Mouse (Mus musculus): Measurements from ENCODE around the gene Nell1.

The Nell1 gene

DNA sequence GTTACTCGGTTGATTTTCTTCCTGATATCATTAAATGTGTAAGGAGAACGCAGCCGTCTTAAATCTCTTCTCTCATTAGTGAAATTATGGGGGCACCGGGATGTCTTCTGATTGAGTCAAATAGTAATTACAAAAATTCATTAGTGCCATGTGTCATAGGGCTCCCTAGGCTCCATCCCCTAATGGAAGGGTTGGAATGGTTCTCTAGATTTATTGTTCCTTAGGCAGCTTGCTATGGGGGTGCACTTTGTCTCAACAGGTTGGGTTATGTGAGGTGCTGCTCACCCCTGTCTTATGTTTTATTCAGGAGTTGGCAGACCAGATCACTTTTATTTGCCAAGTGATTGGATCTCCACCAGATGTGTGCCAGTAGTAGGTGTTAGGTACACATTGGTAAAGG, 75.5 kb downstream of the Nell1 start:
- no peak for DNase-seq (ENCODE audit: low spot score in 2 of 2)

DNA sequence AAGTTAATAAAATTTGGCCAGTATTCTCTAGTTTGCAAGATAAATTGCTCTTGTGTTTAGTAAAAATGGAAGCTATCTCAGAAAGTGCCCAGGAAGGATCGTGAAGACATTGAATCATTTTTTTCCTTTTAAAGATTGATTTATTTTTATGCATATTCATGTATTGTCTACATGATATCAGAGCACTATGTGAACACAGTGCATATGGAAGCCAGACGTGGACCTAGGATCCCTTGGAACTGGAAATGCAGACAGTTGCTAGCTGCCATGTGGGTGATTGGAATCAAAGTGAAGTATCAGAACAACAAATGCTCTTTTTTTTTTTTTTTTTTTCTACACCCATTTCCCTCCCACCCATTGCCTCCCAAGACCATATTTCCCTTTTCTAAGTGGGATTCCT, 79.0 kb downstream of the Nell1 start:
- no peak for DNase-seq (ENCODE audit: low spot score in 2 of 2)

DNA sequence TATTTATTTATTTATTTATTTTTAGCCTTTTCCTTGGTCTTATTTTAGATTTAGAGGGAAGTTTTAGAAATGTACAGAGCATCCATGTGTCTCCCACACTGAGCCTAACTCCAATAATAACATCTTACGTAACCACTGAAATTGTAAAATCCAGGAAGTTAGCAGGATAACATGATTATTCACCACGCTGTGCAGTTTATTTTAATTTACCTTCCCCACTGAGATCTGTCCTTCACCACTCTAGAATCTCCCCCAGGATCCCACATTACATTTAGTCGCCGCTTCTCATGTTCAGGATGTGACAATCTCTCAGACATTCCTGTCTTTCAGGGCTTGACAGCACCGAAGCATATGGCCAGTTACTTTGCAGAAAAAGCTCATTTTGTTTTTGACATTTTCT, 119.8 kb downstream of the Nell1 start:
- DNase-seq (ENCODE audit: low spot score in 2 of 2), result peak; percentile 14 to 31

DNA sequence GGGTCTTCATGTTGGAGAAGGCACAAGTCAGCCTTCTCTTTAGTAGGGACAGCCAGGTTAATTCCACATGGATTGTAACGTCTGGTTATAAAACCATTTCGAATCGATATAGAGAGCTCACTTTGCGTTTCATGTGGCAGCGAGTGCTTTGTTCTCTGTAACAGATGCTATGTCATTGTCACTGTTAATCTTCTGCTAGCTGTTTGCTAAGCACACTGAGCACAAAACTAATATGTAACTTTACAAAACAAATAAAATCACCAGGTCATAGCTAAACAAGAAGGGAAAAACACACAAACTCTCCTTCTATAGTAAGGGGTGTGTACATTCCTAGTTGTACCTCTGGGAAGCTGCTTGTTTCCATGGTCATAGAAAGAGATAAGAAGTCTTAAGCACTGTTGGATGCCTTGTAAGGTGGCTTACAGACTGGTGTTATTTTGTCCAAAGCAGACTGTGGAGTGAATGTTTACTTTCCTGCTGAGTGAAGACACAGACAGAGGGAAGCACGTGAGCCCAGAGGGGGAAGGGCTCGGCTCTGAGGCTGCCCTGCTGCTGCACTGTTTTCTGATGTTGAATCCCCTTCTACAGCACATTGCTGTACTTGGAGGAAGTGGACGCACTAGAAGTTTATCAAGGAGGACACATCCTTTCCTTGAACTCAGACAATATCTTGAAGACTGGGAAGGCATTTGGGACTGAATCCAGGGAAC, 131.1 kb downstream of the Nell1 start:
- DNase-seq (ENCODE audit: low spot score in 2 of 2), result no peak

DNA sequence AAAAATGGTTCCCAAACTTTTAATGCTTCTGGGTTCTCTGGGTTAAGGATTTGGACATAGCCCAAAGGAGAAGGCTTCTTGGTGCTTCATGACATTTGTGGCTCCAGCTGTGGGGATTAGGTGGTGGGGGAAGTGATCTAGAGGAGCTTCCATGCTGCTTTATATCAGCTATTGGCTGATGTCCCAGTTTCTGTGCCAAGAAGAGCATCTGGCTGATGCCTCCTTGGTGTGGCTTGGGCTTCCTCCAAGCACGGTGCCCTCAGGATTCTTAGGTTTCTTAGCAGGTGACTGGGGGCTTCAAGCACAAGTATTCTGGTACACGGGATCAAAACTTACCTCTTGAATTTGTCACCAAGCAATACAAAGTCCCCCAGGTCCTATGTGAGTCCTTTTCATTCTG, 132.6 kb downstream of the Nell1 start:
- DNase-seq (ENCODE audit: low spot score in 2 of 2), result no peak

DNA sequence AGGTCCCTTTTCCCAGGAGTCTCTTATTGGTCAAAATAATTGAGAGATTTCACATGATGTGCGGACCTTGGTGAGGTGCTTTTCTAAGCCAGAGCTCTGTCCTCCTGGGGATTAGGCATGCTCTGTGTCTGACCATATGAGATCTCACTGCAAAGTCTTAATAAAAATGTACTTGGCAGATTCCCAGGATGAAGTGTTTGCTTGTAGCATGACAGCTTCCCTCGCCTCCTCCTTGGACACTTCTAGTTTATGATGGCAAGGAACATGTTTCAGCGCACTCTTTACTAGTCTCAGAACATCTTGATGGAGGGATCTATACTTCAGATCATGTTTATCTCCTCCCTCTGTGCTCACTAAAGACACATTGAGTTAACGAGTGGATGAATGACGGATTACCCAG, 143.7 kb downstream of the Nell1 start:
- DNase-seq (ENCODE audit: low spot score in 2 of 2), result no peak

DNA sequence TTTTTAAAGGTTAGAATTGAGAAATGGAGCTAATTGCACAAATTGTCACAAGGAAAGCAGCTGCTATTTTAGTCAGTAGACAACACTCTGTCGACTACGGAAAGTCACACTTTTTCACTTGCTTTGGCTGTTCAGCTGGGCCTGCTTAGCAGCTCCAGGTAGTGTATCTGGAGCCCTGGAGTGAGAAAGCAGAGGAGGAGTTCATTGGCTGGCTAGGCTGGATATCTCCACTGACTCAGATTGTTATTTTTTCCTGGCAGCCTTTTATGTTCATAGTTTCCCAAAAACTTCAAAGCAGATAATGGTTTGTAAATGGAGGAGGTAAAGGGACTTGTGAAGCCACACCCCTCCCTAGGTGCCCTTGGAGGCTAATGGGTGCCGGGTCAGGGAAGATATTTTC, 163.0 kb downstream of the Nell1 start:
- DNase-seq (ENCODE audit: low spot score in 2 of 2), result no peak

DNA sequence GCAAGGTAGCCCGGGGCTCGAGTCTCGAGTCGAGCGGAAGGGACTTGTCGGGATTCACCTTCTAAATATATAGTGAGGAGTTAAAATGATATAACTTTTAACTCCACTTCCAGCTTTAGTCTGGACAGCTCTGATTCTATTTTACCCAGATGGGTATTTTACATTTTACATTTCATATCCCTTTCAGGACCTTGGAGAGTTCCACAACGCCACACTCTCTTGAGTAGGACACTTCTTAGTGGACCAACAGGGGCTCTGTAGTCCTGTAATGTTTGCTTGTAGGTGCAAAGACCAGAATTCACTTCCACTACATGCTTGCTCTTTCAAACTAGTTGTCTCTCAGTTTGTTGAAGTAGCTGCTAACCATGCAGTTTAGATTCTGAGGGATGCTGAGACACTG, 174.7 kb downstream of the Nell1 start:
- DNase-seq (ENCODE audit: low spot score in 2 of 2), result no peak

DNA sequence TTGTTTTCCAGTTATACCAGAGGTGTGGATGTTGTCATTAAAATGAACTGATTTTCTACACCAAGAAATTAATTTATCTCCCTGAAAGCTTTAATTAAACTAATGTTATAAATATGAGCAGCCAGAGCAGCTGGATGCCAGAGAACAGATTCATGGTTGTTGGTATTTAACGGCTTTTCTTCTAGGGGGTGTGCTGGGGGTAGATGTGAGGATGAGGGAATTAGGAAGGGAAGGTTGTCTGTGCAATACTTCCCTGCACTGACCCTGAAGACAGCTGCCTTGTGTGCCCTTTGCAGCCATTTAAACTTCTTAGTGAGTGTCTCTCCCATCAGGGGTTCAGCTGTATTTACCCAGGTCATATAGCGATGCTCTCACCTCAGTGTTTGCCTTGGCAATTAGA, 176.2 kb downstream of the Nell1 start:
- DNase-seq (ENCODE audit: low spot score in 2 of 2), result no peak

DNA sequence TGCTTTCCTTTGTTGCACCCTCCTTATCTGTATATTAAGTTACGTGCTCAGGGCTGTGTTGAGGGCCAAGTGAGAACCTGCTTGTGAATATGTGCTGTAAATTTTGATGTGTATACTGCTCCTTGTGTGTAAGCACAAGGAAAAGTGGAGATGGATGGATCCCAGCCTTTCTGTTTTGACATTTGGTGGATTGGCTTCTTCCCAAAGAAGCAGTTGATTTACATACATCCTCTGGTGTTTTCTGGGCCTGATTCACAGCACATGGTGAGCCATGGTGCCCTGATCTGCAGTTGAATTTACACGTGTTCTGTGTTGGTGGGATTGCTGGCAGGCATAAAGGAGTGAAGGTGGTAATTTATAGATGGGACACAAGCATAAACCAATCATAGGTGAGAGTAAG, 179.0 kb downstream of the Nell1 start:
- peak in 1 of 2 experiments; percentile 8 for DNase-seq (ENCODE audit: low spot score in 2 of 2)

DNA sequence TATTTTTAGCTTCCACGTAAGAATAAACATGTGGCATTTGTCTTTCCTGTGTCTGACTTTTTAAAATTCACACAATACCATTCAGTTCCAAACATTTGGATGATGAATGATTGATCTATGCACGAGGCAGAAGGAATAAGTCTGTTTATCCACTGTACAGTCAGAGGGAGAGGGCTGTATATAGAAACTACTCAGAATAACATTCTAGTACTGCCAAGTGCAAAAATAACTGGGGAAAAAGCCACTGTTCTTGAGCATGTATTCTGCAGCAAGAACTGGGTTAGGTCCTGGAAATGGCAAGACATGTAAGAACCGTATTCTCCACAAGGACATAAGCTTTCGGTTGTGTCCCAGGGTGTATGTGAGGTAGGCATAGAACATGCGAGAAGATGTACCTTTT, 187.9 kb downstream of the Nell1 start:
- peak in 1 of 2 experiments; percentile 7 for DNase-seq (ENCODE audit: low spot score in 2 of 2)

DNA sequence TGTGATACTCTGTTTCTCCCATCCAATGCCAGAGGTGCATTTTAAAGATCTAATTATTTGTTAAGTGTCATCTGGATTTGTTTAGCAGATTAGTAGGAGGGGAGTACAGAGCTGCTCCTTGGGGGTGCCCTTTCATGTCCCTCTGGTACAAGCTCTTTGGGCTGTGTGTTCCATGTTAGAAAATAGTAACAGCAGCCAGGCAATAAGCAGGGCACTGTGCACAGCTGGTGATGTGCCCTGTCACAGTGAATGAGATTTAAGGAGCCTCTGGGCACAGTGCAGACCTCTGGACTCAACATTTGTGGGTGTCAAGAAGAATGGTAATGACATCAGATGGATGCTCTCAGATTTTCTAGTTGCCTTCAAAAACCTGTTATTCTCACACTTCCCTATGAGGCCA, 194.1 kb downstream of the Nell1 start:
- no peak for DNase-seq (ENCODE audit: low spot score in 2 of 2)

DNA sequence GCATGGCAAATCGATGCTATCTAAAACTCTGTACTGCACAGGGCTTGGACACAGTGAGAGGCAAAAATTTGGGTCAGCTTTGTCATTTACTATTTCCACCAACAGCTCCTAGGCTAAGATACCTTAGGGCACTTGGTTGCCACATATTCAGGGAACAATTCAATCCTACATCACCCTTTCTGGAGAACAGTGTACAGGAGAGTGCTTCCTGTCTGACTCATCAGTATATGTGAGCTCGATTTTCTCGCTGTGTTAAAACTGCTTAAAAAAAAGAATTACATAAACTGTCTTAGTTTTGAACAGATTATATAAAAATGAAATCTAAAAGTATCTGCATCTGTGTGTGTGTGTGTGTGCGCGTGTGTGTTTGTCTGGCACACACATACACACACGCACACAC, 211.6 kb downstream of the Nell1 start:
- DNase-seq (ENCODE audit: low spot score in 2 of 2), result peak; percentile 15 to 17

DNA sequence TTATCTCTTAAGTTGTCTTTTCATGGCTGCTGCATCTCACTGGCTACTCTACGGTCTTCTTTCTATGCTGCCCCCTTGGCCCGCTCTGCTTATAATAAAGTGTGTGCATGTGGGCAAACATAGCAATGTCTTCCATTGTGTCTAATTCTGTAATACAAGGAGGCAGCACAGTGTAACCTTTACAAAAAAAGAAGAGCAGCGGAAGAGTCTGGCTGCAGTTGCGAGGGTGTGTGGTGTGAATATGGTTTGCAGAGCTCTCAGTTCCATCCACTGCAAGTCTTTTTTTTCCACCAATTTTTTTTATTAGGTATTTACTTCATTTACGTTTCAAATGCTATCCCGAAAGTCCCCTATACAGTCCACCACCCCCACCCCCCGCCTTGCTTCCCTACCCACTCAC, 219.3 kb downstream of the Nell1 start:
- no peak for DNase-seq (ENCODE audit: low spot score in 2 of 2)

DNA sequence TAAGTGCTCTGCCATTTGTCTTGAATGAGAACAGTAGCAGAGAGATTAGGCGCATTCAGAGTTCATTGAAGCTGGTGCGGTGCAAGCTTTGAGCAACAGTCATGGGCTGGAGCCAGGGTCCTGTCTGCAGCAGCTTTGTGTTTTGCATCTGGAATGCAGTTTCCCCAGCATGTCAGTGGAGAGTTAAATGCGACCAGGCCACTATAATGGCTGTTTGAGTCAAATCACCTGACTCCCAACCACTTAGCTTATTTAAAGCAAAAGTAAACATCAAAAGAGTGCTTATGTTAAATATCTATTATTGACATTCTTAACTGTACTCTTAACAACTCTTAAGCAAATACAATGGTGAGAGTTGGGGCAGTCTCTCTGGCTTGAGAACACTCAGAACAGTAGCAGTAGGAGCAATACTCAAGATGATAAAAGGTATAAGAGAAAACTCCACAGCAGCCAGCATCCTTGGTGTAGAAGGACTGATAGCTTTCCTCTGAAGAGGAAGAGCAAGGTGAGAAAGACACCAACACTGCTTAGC, 220.5 kb downstream of the Nell1 start:
- DNase-seq (ENCODE audit: low spot score in 2 of 2), result no peak

DNA sequence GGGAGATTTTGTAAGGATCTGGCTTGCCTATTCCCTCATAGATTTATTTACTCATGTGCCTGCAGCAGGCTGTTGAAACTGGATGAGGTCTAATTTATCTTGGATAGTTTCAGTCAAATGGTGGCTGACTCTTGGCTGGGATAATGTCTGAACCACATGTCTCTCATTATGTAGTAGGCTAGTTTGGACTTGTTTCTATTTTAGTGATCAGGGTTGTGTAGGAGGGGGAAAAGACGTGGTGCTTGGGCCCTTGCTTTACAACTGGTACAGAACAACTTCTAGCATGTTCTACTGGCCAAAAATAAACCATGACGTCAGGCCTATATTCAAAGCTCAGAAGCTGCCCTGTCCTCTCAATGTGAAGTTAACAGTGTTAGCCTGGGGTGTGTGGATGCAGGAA, 230.6 kb downstream of the Nell1 start:
- DNase-seq (ENCODE audit: low spot score in 2 of 2), result peak in 1 of 2 experiments; percentile 8

DNA sequence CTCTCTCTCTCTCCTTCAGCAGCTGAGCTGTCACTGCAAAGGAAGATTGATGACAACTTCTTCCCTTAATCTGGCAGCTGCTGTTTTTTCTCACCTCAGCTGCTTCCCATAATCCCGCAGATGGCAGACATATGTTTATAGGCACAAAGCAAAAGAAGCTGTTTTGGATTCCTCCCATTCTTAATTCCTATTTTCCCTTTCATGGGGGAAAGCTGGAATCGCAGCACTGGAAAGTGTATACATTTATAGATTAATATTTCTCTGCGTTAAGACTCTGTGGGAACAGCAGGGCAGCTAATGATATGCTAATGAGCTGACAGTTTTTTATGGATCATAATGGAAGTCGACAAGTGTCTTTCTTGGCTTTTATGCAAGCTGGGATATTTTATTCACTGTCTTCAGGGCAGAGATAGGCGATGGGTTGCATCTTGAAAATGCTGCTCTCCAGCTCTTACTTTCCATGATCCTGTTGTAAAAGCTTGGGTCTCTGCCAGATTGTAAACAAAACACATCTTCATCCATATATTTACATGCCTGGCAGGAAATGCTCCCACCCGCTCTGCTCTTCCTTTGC, 236.1 kb downstream of the Nell1 start:
- DNase-seq (ENCODE audit: low spot score in 2 of 2), result no peak

DNA sequence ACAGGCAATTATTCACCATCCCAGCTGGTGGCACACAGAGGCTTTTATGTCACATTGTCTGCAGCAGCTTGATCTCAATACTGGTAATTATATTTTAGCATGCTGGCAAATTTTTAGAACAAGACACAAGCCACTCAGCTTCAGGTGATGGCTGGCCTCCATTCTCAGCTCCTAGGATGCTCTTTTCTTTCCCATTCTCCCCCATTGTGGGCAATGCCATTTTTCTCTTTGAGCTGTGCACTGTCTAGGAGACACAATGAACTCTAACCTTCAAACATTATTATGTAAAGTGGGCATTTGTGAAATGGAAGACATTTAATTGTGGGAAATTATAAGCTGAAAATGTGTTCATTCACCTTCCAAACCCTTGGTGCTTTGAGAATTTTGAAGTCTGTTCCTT, 247.2 kb downstream of the Nell1 start:
- no peak for DNase-seq (ENCODE audit: low spot score in 2 of 2)

DNA sequence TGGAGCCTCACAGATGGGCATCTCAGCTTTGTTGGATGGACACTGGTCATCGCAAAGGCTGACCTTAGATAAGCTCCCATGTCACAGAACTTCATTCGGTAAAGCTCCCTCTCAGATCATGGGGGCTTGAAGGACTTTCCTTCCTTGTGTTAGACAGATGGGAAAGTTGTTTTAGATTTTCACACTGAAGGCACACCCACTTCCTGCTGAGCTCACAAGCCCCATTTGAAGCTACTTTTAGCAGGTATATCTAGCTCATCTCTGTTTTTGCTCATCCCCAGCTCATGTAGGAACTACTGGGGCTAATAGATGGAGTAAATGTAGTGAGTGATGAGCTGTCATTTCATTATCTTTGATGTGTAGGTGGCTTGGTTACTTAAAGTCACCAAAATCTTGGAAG, 252.0 kb downstream of the Nell1 start:
- DNase-seq (ENCODE audit: low spot score in 2 of 2), result no peak

DNA sequence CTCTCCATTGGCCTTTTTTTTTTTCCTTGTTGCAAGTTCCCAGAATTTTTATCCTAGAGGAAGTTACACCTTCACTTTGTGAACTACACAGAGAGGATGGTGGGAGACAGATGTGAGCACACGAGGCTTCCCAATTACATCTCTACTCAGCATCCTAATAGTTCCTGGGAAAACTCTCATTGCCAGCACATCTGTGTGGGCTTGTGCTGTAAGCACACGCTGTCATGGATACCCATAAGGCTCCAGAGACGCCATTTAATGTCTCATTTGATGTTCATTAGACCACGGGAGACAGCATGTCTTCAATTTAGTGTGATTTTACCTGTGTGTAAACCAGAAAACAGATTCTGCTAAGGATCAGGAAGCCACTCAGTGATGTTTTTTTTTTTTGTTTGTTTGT, 253.6 kb downstream of the Nell1 start:
- no peak for DNase-seq (ENCODE audit: low spot score in 2 of 2)

DNA sequence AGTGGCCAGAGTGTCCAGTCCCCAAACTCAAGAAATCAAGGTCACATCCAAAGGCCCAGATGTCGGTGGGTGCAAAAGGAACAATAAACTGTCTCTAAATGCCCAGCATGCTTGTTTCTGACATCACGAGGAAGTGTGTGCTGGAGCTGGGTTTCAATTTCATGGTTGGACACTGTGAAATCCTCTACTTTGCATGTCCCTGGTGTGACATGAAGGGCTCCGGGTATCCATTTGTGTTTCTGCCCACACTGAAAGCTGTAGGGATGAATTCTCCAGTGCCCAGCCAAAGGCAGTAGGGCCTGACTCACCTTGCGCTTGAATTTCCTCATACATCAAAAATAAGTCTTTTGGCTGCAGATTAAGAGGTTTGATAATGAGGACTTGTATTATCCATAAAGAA, 266.5 kb downstream of the Nell1 start:
- DNase-seq (ENCODE audit: low spot score in 2 of 2), result no peak

DNA sequence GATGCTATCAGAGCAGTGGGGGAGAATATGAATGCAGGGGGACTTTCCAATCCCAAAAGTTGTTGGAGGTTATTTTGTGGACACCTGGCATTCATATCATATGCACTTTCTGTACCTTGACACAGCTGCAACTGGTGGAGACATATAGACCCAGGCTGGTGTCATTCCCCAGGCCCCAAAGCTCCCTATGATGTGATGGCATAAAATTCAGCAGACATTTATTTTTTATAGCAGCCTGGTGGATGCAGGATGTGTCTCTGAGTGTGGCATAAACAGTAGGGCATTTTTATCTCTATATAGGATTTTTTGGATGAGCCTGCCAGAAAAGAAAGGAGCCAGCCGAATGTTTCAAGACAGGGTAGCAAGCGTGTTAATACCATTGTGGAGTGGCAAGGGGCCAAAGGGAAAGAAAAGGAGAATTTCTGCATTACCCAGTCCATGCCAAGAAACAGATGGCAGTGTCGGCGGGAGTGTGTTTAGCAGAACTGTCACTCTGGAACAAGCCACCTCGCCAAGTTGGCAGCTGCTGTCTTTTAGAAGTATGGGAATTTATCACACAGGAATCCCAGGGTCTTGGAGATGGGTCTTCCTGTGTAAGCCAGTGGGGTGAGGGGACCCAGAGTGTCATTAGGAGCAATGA, 267.1 kb downstream of the Nell1 start:
- DNase-seq (ENCODE audit: low spot score in 2 of 2), result peak; percentile 93 to 94

DNA sequence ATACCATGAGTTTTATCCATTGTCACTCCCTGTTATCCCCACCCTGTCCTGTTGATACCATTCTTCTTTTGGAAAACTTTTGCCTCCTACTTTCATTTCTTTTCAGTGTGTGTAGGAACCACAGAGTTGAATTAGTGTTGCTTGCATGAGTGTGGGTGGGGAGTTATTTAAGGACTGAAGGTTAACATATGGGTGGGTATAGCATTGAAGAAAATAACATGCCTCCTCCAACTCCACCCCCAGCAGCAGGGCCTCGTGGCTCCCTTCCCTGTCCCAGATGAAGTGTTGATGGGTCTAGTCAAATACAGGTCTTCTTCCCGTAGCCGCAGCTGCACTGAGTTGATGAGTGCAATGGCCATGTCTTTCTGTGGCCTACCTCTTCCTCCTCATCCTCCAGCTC, 278.5 kb downstream of the Nell1 start:
- peak in 1 of 2 experiments; percentile 30 for DNase-seq (ENCODE audit: low spot score in 2 of 2)

Measured in right cerebral cortex, adult 2 months (tissue).